Mouse (Mus musculus) stomach, adult 2 months (tissue): Measurements from ENCODE around the gene Olfr1443. TPM values are rescaled to one million over a fixed set of nuclear protein-coding genes. Genes with fewer than 3 reads are reported as not detected.

Experiments
- polyA plus RNA-seq: library from polyadenylated mRNA; depleted of rRNA; stranded (reverse); fragments of >200 nt; gene quantifications from 2 replicates; pipeline ENCODE4 v1.2.3, GENCODE M21; 2012; rRNA removed

The Olfr1443 gene
- polyA plus RNA-seq = not detected in 2 replicates

DNA sequence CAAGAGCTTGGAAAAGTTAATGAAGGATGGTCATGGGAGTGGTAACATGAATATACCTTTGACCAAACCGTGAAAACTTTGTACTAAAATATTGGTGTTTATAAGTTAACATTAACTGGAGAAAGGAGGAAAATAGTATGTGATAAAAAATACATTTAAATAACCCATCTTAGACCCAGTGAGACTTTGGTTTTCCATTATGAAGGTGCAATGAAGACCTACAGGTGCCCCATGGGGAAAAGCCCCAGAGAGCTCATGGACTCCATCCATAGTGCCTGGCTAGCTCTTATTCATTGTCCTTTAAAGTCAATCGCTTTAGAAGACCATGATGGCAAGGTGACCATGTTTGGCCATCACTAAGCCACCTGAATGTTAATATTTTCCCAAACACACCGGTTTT lies at the start of gene Olfr1443:
Gene Olfr1443 (plus strand): TSS at position 301 of the 400 bp plus-strand sequence.

GRCm38 (mm10) chr19:12633176-12633575 lies 44.7 kb upstream of the Olfr1443 start, which contains the start of gene Glyat:
Glyat (plus strand) TSS chr19:12633308.

GRCm38 (mm10) chr19:12670139-12670538 lies 7.8 kb upstream of the Olfr1443 start, which contains the start of gene Olfr1442:
Olfr1442 (plus strand) TSS chr19:12670439.

GRCm38 (mm10) chr19:12695590-12695989 lies 17.7 kb downstream of the Olfr1443 start, which contains the start of gene Keg1:
Keg1 (plus strand) TSS chr19:12695786.

Other genes with a start within 250 kb of the Olfr1443 start
- gene Mpeg1, start 217.3 kb upstream of the Olfr1443 start, polyA plus RNA-seq = 0.64 and 0.75 TPM in 2 replicates
- gene Dtx4, start 176.7 kb upstream of the Olfr1443 start, polyA plus RNA-seq = 6.6 and 7.1 TPM in 2 replicates
- gene Fam111a, start 132.4 kb upstream of the Olfr1443 start, polyA plus RNA-seq = 0.18 and 0.34 TPM in 2 replicates
- 0.06 TPM in 1 of 2 replicates, not detected in the other for gene Gm4952, start 78.1 kb upstream of the Olfr1443 start, polyA plus RNA-seq
- not detected in 2 replicates for gene Glyat, start 44.8 kb upstream of the Olfr1443 start, polyA plus RNA-seq
- not detected in 2 replicates for gene Olfr1442, start 7.7 kb upstream of the Olfr1443 start, polyA plus RNA-seq
- gene Keg1, start 17.7 kb downstream of the Olfr1443 start, polyA plus RNA-seq = not detected in 2 replicates
- 0.27 TPM in 1 of 2 replicates, not detected in the other for gene Cntf, start 87.5 kb downstream of the Olfr1443 start, polyA plus RNA-seq
- gene Zfp91, start 118.0 kb downstream of the Olfr1443 start, polyA plus RNA-seq = 2.9 and 3.4 TPM in 2 replicates
- gene Lpxn, start 118.1 kb downstream of the Olfr1443 start, polyA plus RNA-seq = 0.63 and 0.84 TPM in 2 replicates
- not detected in 2 replicates for gene Gm5244, start 168.6 kb downstream of the Olfr1443 start, polyA plus RNA-seq
- gene Olfr1444, start 179.2 kb downstream of the Olfr1443 start, polyA plus RNA-seq = not detected in 2 replicates
- not detected in 2 replicates for gene Olfr1445, start 205.7 kb downstream of the Olfr1443 start, polyA plus RNA-seq
- gene Olfr1446, start 215.4 kb downstream of the Olfr1443 start, polyA plus RNA-seq = not detected in 2 replicates
- gene Olfr1447, start 225.6 kb downstream of the Olfr1443 start, polyA plus RNA-seq = not detected in 2 replicates
- not detected in 2 replicates for gene Olfr1448, start 246.3 kb downstream of the Olfr1443 start, polyA plus RNA-seq